Mouse (Mus musculus) intestine, embryonic 14.5 days (tissue): ENCODE measurements around the gene Rreb1. TPM values are rescaled to one million over a fixed set of nuclear protein-coding genes. Genes with fewer than 3 reads are reported as not detected.
A peak's percentile ranks its signal among the peaks of the same experiment; 100 is the strongest.

ENCODE experiments used
- ATAC-seq: fragments of 200-750 bp; cut with Nextera tagmentation; replicated peaks from 2 replicates; pipeline ENCODE4 v1.8.0; 2017; ENCODE audit warnings: low read depth, moderate number of reproducible peaks, moderate TSS enrichment, moderate library complexity; ENCODE audit not compliant: low FRiP score, low TSS enrichment
- DNase-seq: peaks from one replicate; pipeline ENCODE4 v3.0.0-alpha.2; 2018; ENCODE audit warnings: low spot score
- H3K27ac ChIP-seq: fragments of 300-500 bp; sonication (generic); 2 replicates; pipeline ENCODE4 v1.5.1; 2014; ENCODE audit warnings: low read depth, mild to moderate bottlenecking, control low read depth
- H3K27me3 ChIP-seq: fragments of 300-500 bp; sonication (generic); replicated peaks from 2 replicates; pipeline ENCODE4 v1.6.1; 2014; ENCODE audit warnings: low read length, control low read depth; ENCODE audit not compliant: control insufficient read depth, insufficient read depth
- H3K36me3 ChIP-seq: fragments of 300-500 bp; sonication (generic); 2 replicates; pipeline ENCODE4 v1.6.1; 2014; ENCODE audit warnings: low read length, control low read depth; ENCODE audit not compliant: control insufficient read depth, insufficient read depth
- H3K4me1 ChIP-seq: fragments of 300-500 bp; sonication (generic); replicated peaks from 2 replicates; pipeline ENCODE4 v1.6.1; 2014; ENCODE audit warnings: low read length, control low read depth, mixed read lengths; ENCODE audit not compliant: control insufficient read depth, insufficient read depth
- H3K4me2 ChIP-seq: fragments of 300-500 bp; sonication (generic); 2 replicates; pipeline ENCODE4 v1.6.1; 2014; ENCODE audit warnings: low read length
- H3K4me3 ChIP-seq: fragments of 300-500 bp; sonication (generic); 2 replicates; pipeline ENCODE4 v1.5.1; 2014; ENCODE audit warnings: low read depth, low read length, control low read depth, mixed read lengths
- H3K9ac ChIP-seq: fragments of 300-500 bp; sonication (generic); 2 replicates; pipeline ENCODE4 v1.6.1; 2014; ENCODE audit warnings: mild to moderate bottlenecking, low read length
- H3K9me3 ChIP-seq: fragments of 300-500 bp; sonication (generic); 2 replicates; pipeline ENCODE4 v1.6.1; 2016; ENCODE audit warnings: low read length, control low read depth; ENCODE audit not compliant: control insufficient read depth
- WGBS: fragments of 180-500 bp; shearing (Covaris S2); extraction: QIAGEN DNeasy Blood & Tissue Kit; methylation state at CpG from one replicate; pipeline ENCODE4 v1.1.7; 2014; 5-methylcytosine and 5-hydroxymethylcytosine counted together
- polyA plus RNA-seq: library from polyadenylated mRNA; unstranded; fragments of >200 nt; fragmentation: Nextera tagmentation; extraction: Ambion mirVana; gene quantifications from 2 replicates; pipeline ENCODE4 v1.2.1, GENCODE M21; 2014

Gene Rreb1
- polyA plus RNA-seq, 1 experiment from 2014 or later: 20.3 TPM

DNA sequence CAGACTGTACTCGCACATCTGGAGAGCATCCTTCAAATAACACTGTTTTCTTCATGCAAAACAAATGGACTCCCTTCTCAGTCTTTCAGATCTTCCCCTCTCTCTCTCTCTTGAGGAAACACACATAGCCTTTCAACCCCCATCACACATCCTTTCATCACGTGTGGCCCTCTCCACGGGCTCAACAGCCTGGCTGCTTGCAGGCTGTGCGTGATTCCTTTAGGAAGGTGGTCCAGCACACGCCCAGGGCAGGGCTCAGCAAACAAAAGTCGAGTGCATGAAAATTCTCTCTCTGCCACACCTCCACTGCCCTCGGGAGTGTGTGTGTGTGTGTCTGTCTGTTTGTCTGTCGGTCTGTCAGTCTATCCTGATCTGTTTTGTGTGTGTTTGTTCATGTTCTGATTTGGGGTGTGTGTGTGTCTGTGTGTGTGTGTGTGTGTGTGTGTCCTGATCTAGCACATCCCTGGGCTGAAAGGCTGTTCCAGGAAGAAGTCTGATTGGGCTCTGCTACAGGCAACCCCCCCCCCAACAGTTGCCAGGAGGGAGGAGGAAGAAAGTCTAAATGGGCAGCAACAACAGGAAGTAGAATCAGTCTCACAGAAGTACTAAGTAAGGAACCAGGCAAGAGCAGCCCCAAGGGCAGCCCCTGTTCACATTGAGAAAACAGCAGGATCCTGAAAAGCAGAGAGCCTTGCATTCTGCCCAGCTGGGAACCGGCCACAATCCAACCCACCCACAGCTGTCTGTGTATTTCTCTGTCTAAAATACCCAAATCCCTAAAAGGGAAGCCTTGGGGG, 26.8 kb upstream of the Rreb1 start:
- DNase-seq (no peak), ATAC-seq (peak; percentile 50; the same call in 1 of the 2 replicates)
- Histone ChIP-seq H3K4me1 (0 out of 2 replicates have a peak, but pooled peaks cover 7% of the 10 kb centered on the region), H3K27ac (no peak overlapping the region), H3K36me3 (no peaks in the 10 kb centered on the region), H3K4me2 (no peak overlapping the region), H3K27me3 (no peaks in the 10 kb centered on the region), H3K9ac (no peak overlapping the region), H3K9me3 (no peaks in the 10 kb centered on the region), H3K4me3 (no peak overlapping the region)
- WGBS: 44% methylated on average over 9 of the region's 9 CpGs

GRCm38 (mm10) chr13:37759341-37760012, 18.7 kb upstream of the Rreb1 start:
- WGBS: 86% methylated on average over 10 of the region's 10 CpGs
- H3K4me1 ChIP-seq: peaks cover 7% of the 10 kb centered on the region; the same call in 1 of the 2 replicates
- H3K4me2 ChIP-seq: no peak overlapping the region
- H3K27ac ChIP-seq: no peak overlapping the region
- no peaks in the 10 kb centered on the region for H3K27me3 ChIP-seq
- DNase-seq (no peak), ATAC-seq (no peak)
- no peaks in the 10 kb centered on the region for H3K9me3 ChIP-seq
- no peak overlapping the region for H3K9ac ChIP-seq
- H3K4me3 ChIP-seq: no peak overlapping the region
- no peaks in the 10 kb centered on the region for H3K36me3 ChIP-seq

DNA sequence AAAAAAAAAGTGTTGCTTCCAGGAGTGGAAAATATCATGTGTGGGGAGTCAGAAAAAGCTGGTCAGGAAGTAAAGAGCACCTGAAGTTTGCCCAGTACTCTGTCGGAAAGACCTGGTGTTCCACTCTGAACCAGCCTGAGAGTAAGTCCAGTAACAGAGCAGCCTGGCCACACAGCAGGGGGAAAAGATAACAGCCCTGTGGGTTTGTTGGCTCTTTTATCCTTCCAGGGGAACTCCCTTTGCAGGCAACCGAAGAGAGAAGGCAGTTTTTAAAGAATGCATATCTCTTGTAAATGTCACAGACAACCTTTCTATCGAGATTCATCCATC, 18.2 kb upstream of the Rreb1 start:
- Histone ChIP-seq H3K27ac (no peak overlapping the region), H3K4me3 (no peak overlapping the region), H3K4me1 (peaks cover 7% of the 10 kb centered on the region; the same call in 1 of the 2 replicates), H3K27me3 (no peaks in the 10 kb centered on the region), H3K9ac (no peak overlapping the region), H3K36me3 (no peaks in the 10 kb centered on the region), H3K9me3 (no peaks in the 10 kb centered on the region), H3K4me2 (no peak overlapping the region)
- DNase-seq: no peak
- no peak for ATAC-seq
- WGBS: 42% methylated on average over 3 of the region's 3 CpGs

- DNase-seq (no peak), ATAC-seq (no peak)
- no peaks in the 10 kb centered on the region for H3K36me3 ChIP-seq
- H3K27me3 ChIP-seq: no peaks in the 10 kb centered on the region
- no peak overlapping the region for H3K9ac ChIP-seq
- no peaks in the 10 kb centered on the region for H3K9me3 ChIP-seq
- H3K27ac ChIP-seq: no peak overlapping the region
- 74% methylated on average over 3 of the region's 3 CpGs for WGBS
- no peak overlapping the region for H3K4me2 ChIP-seq
- H3K4me3 ChIP-seq: no peak overlapping the region
- peaks cover 7% of the 10 kb centered on the region; the same call in 1 of the 2 replicates for H3K4me1 ChIP-seq
Measured at GRCm38 (mm10) chr13:37760373-37760772, 17.8 kb upstream of the Rreb1 start.

DNA sequence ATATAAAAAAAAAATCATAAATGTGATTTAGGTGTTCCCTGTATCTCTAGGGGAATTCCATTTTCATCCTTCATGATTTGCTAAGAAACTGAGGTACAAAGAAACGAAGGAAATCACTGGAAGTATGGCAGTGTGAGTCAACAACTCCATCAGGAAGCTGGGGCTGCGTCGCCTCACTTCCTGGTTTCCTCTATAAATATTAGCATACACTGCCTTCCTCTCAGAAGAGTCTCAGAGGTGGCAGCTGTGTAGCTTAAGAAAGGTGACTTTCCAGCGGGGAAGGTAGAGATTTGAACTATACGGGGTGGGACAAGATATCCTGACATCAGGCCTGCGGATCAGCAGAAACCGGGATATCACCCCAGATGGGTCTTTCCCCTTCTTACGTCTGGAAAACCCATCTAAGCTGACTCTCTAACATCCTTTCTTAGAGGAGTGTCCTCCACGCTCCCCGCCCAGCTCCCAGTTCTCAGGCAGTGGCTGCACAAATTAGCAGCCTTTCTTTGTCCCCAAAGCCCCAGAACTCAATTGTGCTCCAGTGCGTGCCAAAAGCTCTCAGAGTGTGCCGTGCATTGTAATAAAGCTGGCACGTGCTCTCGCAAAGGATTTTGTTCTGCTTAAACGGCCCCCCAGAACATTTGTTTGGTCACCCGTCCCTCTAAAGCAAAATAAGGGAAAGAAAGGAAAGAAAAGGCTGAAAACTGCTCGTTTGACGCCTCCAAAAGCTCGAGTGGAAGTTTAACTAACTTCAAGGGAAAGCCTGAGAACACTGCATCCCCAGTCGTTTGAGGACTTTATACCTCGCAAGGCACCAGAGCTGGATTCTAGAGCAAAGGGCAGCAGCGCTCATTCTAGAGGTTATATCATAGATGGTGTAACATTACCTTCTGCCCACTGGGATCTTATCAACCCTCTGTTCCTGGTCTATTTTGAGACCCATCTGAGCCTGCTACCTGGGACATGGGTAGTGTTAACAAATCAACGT, 17.0 kb upstream of the Rreb1 start:
- no peak overlapping the region for H3K4me3 ChIP-seq
- H3K4me1 ChIP-seq: peaks cover 7% of the 10 kb centered on the region; the same call in 1 of the 2 replicates
- H3K9me3 ChIP-seq: no peaks in the 10 kb centered on the region
- no peak for DNase-seq
- H3K27me3 ChIP-seq: no peaks in the 10 kb centered on the region
- 49% methylated on average over 23 of the region's 23 CpGs for WGBS
- H3K36me3 ChIP-seq: no peaks in the 10 kb centered on the region
- no peak overlapping the region for H3K9ac ChIP-seq
- ATAC-seq: no peak
- H3K4me2 ChIP-seq: no peak overlapping the region
- H3K27ac ChIP-seq: no peak overlapping the region

- no peak overlapping the region for H3K27ac ChIP-seq
- no peak overlapping the region for H3K9ac ChIP-seq
- 45% methylated on average over 9 of the region's 9 CpGs for WGBS
- no peak overlapping the region for H3K4me2 ChIP-seq
- no peak for DNase-seq
- H3K27me3 ChIP-seq: no peaks in the 10 kb centered on the region
- no peak for ATAC-seq
- peaks cover 7% of the 10 kb centered on the region; the same call in 1 of the 2 replicates for H3K4me1 ChIP-seq
- H3K9me3 ChIP-seq: no peaks in the 10 kb centered on the region
- H3K36me3 ChIP-seq: no peaks in the 10 kb centered on the region
- H3K4me3 ChIP-seq: no peak overlapping the region
Measured at GRCm38 (mm10) chr13:37763800-37764407, 14.3 kb upstream of the Rreb1 start.

- Histone ChIP-seq H3K27me3 (no peaks in the 10 kb centered on the region), H3K4me3 (no peak overlapping the region)
- no peak for DNase-seq
Measured at GRCm38 (mm10) chr13:37769777-37770176, 8.4 kb upstream of the Rreb1 start.

GRCm38 (mm10) chr13:37773476-37773875, 4.7 kb upstream of the Rreb1 start:
- Histone ChIP-seq H3K9ac (no peak overlapping the region), H3K27me3 (peaks cover 10% of the 10 kb centered on the region; the same call in 1 of the 2 replicates), H3K36me3 (no peaks in the 10 kb centered on the region), H3K4me1 (peaks cover 4% of the 10 kb centered on the region; the same call in 1 of the 2 replicates), H3K9me3 (no peaks in the 10 kb centered on the region), H3K4me3 (no peak overlapping the region), H3K27ac (no peak overlapping the region), H3K4me2 (no peak overlapping the region)
- DNase-seq (no peak), ATAC-seq (no peak)

More at GRCm38 (mm10) chr13:37769777-37770176, 8.4 kb upstream of the Rreb1 start:
- H3K9ac ChIP-seq: no peak overlapping the region
- 61% methylated on average over 1 of the region's 1 CpGs for WGBS
- no peaks in the 10 kb centered on the region for H3K9me3 ChIP-seq
- H3K36me3 ChIP-seq: no peaks in the 10 kb centered on the region
- H3K27ac ChIP-seq: no peak overlapping the region
- H3K4me1 ChIP-seq: no peaks in the 10 kb centered on the region
- no peak overlapping the region for H3K4me2 ChIP-seq
- ATAC-seq: no peak
